8 mouse cellular contexts compared by ENCODE assay signal in genomic region chr7:30279536-30279935, GRCm38 (mm10). TPM values are rescaled to one million over a fixed set of nuclear protein-coding genes. Genes with fewer than 3 reads are reported as not detected.
A peak's percentile ranks its signal among the peaks of the same experiment; 100 is the strongest.
DNase-seq lines count a peak whose midpoint lies in the region; ATAC-seq and TF ChIP-seq lines count a peak whose summit lies in the region.

No protein-coding gene starts in this region.

- no peak for TF ChIP-seq RAD21 in MEL (IDR thresholded peaks at IDR 0.05; ENCODE audit: low read depth, low read length)

- H3K4me1 ChIP-seq in heart, embryonic 14.5 days (ENCODE audit: control insufficient read depth in 2 of 2, insufficient read depth in 2 of 2, low read length in 2 of 2): peaks cover 13 to 21% of the 10 kb centered on the region in 2 experiments
- peaks cover 0 to 8% of the 10 kb centered on the region in 2 experiments; a peak in 1 of 4 replicates for H3K4me1 ChIP-seq in MEL (ENCODE audit: control insufficient read depth in 1 of 2, insufficient read depth in 2 of 2, low read length in 2 of 2)
- 0 out of 2 replicates have a peak, but pooled peaks cover 4% of the 10 kb centered on the region for H3K4me1 ChIP-seq in forebrain, postnatal 0 days (ENCODE audit: insufficient read depth)

- H3K9ac ChIP-seq in heart, embryonic 14.5 days (ENCODE audit: low read length): peak overlapping the region; percentile 76
- H3K9ac ChIP-seq in MEL (ENCODE audit: control insufficient read depth, low read depth, low read length, poor library complexity, severe bottlenecking): peak overlapping the region; percentile 82
- peak overlapping the region; percentile 41 for H3K9ac ChIP-seq in forebrain, postnatal 0 days

- H3K4me3 ChIP-seq in heart, embryonic 14.5 days (ENCODE audit: control insufficient read depth in 1 of 2, insufficient read depth in 1 of 2, low read depth in 1 of 2, low read length in 2 of 2): peak overlapping the region; percentile 88 to 94
- peak overlapping the region; percentile 71 to 82 for H3K4me3 ChIP-seq in MEL (ENCODE audit: control insufficient read depth in 1 of 2, insufficient read depth in 1 of 2, low read depth in 2 of 2, low read length in 2 of 2)
- H3K4me3 ChIP-seq in forebrain, postnatal 0 days (ENCODE audit: low read depth, low read length): peak overlapping the region; percentile 69

- H3K27ac ChIP-seq in heart, embryonic 14.5 days (replicated peaks in 1 of 2; ENCODE audit: control insufficient read depth in 1 of 2, insufficient read depth in 1 of 2, low read depth in 2 of 2, low read length in 2 of 2): peak overlapping the region in 1 of 2 experiments; percentile 99; a peak in 3 of 4 replicates
- peak overlapping the region; percentile 84; the same call in 1 of the 2 replicates for H3K27ac ChIP-seq in MEL (ENCODE audit: control insufficient read depth, low read depth, low read length)
- H3K27ac ChIP-seq in forebrain, postnatal 0 days (ENCODE audit: low read depth, low read length): no peak overlapping the region; the same call in 1 of the 2 replicates

- H3K9me3 ChIP-seq in heart, embryonic 14.5 days (ENCODE audit: control insufficient read depth, low read length): no peaks in the 10 kb centered on the region
- no peaks in the 10 kb centered on the region for H3K9me3 ChIP-seq in MEL (replicated peaks; ENCODE audit: insufficient read depth, low read length)
- no peaks in the 10 kb centered on the region for H3K9me3 ChIP-seq in forebrain, postnatal 0 days (ENCODE audit: low read length)

- DNase-seq in heart, postnatal 36 days: no peak
- no peak for DNase-seq in MEL (ENCODE audit: low read depth, low spot score)
- DNase-seq in forebrain, postnatal 0 days: no peak
- no peak for DNase-seq in cerebellum, postnatal 10 days
- no peak for DNase-seq in layer of hippocampus, adult 8-10 months (ENCODE audit: low spot score in 2 of 2)
- DNase-seq in left cerebral cortex, postnatal 25 days (ENCODE audit: low spot score in 2 of 2): no peak

- H3K36me3 ChIP-seq in heart, embryonic 14.5 days (ENCODE audit: control insufficient read depth, insufficient read depth, low read length): 0 out of 2 replicates have a peak, but pooled peaks cover 4% of the 10 kb centered on the region
- H3K36me3 ChIP-seq in MEL (ENCODE audit: control insufficient read depth in 1 of 2, insufficient read depth in 2 of 2, low read length in 2 of 2): peaks cover 0 to 11% of the 10 kb centered on the region in 2 experiments; a peak in 2 of 4 replicates
- no peaks in the 10 kb centered on the region for H3K36me3 ChIP-seq in forebrain, postnatal 0 days (ENCODE audit: insufficient read depth)

- 0% methylated on average over 6 of the region's 6 CpGs for WGBS in heart, embryonic 14.5 days
- WGBS in forebrain, postnatal 0 days: under 1% methylated on average over 6 of the region's 6 CpGs

- TF ChIP-seq CTCF in MEL (IDR thresholded peaks at IDR 0.05 in 2 of 3, conservative IDR thresholded peaks at IDR 0.05 in 1 of 3; ENCODE audit: control insufficient read depth in 1 of 3, insufficient read depth in 1 of 3, low read depth in 2 of 3, low read length in 3 of 3, poor library complexity in 1 of 3, severe bottlenecking in 1 of 3): no peak
- TF ChIP-seq CTCF in forebrain, postnatal 0 days (IDR thresholded peaks at IDR 0.05; ENCODE audit: low read depth): no peak

- intact Hi-C loops in heart, postnatal 36 days (cut with DNase I): no loop called here
- intact Hi-C loops in left cerebral cortex, postnatal 25 days (cut with DNase I): no loop called here

- H3K4me2 ChIP-seq in heart, embryonic 14.5 days (ENCODE audit: low read length): peak overlapping the region; percentile 91
- peak overlapping the region; percentile 86 for H3K4me2 ChIP-seq in forebrain, postnatal 0 days (ENCODE audit: low read depth)

- TF ChIP-seq POLR2A in MEL (IDR thresholded peaks at IDR 0.05; ENCODE audit: control insufficient read depth in 1 of 2, insufficient read depth in 1 of 2, low read depth in 1 of 2, low read length in 2 of 2, poor library complexity in 1 of 2): no peak

- peaks cover 10% of the 10 kb centered on the region for H3K79me2 ChIP-seq in MEL (ENCODE audit: control insufficient read depth, insufficient read depth, low read length, poor library complexity)

- TF ChIP-seq EP300 in MEL (IDR thresholded peaks at IDR 0.05; ENCODE audit: low read depth in 1 of 2, low read length in 2 of 2): no peak

- H3K27me3 ChIP-seq in heart, embryonic 14.5 days (ENCODE audit: control insufficient read depth, insufficient read depth, low read length): no peaks in the 10 kb centered on the region
- no peaks in the 10 kb centered on the region for H3K27me3 ChIP-seq in MEL (ENCODE audit: control insufficient read depth in 1 of 2, insufficient read depth in 2 of 2, low read length in 2 of 2)
- H3K27me3 ChIP-seq in forebrain, postnatal 0 days (ENCODE audit: insufficient read depth, low read length): no peaks in the 10 kb centered on the region

- no peak for ATAC-seq in heart, embryonic 14.5 days (ENCODE audit: insufficient number of reproducible peaks, insufficient read depth, low FRiP score, low read depth)
- ATAC-seq in forebrain, postnatal 0 days: no peak
- ATAC-seq in megakaryocyte progenitor cell, adult 5-6 weeks (replicated peaks; ENCODE audit: poor library complexity): 0 out of 2 replicates have a peak, but pooled peaks have one; percentile 38

RNA-seq across cellular contexts. Expression of gene Thap8, which starts 0.4 kb away (rescaled TPM):
- polyA plus RNA-seq in heart, embryonic 14.5 days (2014; fragmentation: Nextera tagmentation; extraction: Ambion mirVana): 0.35 and 0.72 TPM in 2 replicates
- under 1 TPM; 0.22 to 0.35 TPM for total RNA-seq in heart, postnatal 36 days (2021)
- total RNA-seq in MEL (2012; rRNA removed): 0.42 and 0.73 TPM in 2 replicates
- under 1 TPM in 1 of 2 experiments, not detected in 1; 0.46 TPM for polyA plus RNA-seq in MEL (2012; ENCODE audit: insufficient read depth in 1 of 2, insufficient read length in 2 of 2, low read depth in 1 of 2, low replicate concordance in 2 of 2, missing spikeins in 1 of 2)
- total RNA-seq in forebrain, postnatal 0 days (2014; rRNA removed): 0.52 TPM in 1 of 2 replicates, not detected in the other
- 0.45 TPM in 2 replicates for polyA plus RNA-seq in forebrain, postnatal 0 days (2015; fragmentation: Nextera tagmentation; extraction: Ambion mirVana)
- 0.39 TPM in 1 of 2 replicates, not detected in the other for total RNA-seq in megakaryocyte progenitor cell, adult 5-6 weeks (2015)
- 0.33 and 0.34 TPM in 2 replicates for total RNA-seq in megakaryocyte progenitor cell, adult 5-6 weeks (2017)
- total RNA-seq in layer of hippocampus, adult 8-10 months (2022): under 1 TPM in 2 of 4 experiments, not detected in 2; 0.41 to 0.77 TPM
- total RNA-seq in left cerebral cortex, postnatal 25 days (2021): under 1 TPM in 1 of 2 experiments, not detected in 1; 0.34 TPM

RNA-seq across cellular contexts. Expression of gene Wdr62, which starts 0.7 kb away (rescaled TPM):
- 8.7 and 9.4 TPM in 2 replicates for polyA plus RNA-seq in heart, embryonic 14.5 days (2014; fragmentation: Nextera tagmentation; extraction: Ambion mirVana)
- total RNA-seq in heart, postnatal 36 days (2021): 1 to 10 TPM; 1.5 to 1.9 TPM
- total RNA-seq in MEL (2012; rRNA removed): 4.9 and 6.5 TPM in 2 replicates
- 10 to 100 TPM; 30.5 to 44.8 TPM for polyA plus RNA-seq in MEL (2012; ENCODE audit: insufficient read depth in 1 of 2, insufficient read length in 2 of 2, low read depth in 1 of 2, low replicate concordance in 2 of 2, missing spikeins in 1 of 2)
- 2.0 and 3.2 TPM in 2 replicates for total RNA-seq in forebrain, postnatal 0 days (2014; rRNA removed)
- polyA plus RNA-seq in forebrain, postnatal 0 days (2015; fragmentation: Nextera tagmentation; extraction: Ambion mirVana): 2.7 and 2.9 TPM in 2 replicates
- 14.7 and 22.8 TPM in 2 replicates for total RNA-seq in megakaryocyte progenitor cell, adult 5-6 weeks (2015)
- 7.8 and 11.5 TPM in 2 replicates for total RNA-seq in megakaryocyte progenitor cell, adult 5-6 weeks (2017)
- 1 to 10 TPM; 1.1 to 3.4 (median 2.4) TPM for total RNA-seq in layer of hippocampus, adult 8-10 months (2022)
- total RNA-seq in left cerebral cortex, postnatal 25 days (2021): 1 to 10 TPM in 1 of 2 experiments, under 1 TPM in 1; 0.73 to 1.5 TPM

RNA-seq across cellular contexts. Expression of gene Clip3, which starts 12.0 kb away (rescaled TPM):
- polyA plus RNA-seq in heart, embryonic 14.5 days (2014; fragmentation: Nextera tagmentation; extraction: Ambion mirVana): 10.1 and 12.8 TPM in 2 replicates
- total RNA-seq in heart, postnatal 36 days (2021): 10 to 100 TPM in 1 of 2 experiments, 1 to 10 TPM in 1; 6.0 to 11.4 TPM
- not detected in 2 replicates for total RNA-seq in MEL (2012; rRNA removed)
- polyA plus RNA-seq in MEL (2012; ENCODE audit: insufficient read depth in 1 of 2, insufficient read length in 2 of 2, low read depth in 1 of 2, low replicate concordance in 2 of 2, missing spikeins in 1 of 2): under 1 TPM in 1 of 2 experiments, not detected in 1; 0.19 TPM
- total RNA-seq in forebrain, postnatal 0 days (2014; rRNA removed): 105 and 108 TPM in 2 replicates
- polyA plus RNA-seq in forebrain, postnatal 0 days (2015; fragmentation: Nextera tagmentation; extraction: Ambion mirVana): 178 and 186 TPM in 2 replicates
- total RNA-seq in megakaryocyte progenitor cell, adult 5-6 weeks (2015): not detected in 2 replicates
- not detected in 2 replicates for total RNA-seq in megakaryocyte progenitor cell, adult 5-6 weeks (2017)
- total RNA-seq in layer of hippocampus, adult 8-10 months (2022): 100 to 1,000 TPM; 351 to 448 (median 412) TPM
- total RNA-seq in left cerebral cortex, postnatal 25 days (2021): 100 to 1,000 TPM; 467 to 489 TPM

RNA-seq across cellular contexts. Expression of gene Alkbh6, which starts 29.0 kb away (rescaled TPM):
- 68.9 and 70.6 TPM in 2 replicates for polyA plus RNA-seq in heart, embryonic 14.5 days (2014; fragmentation: Nextera tagmentation; extraction: Ambion mirVana)
- 10 to 100 TPM; 22.0 to 23.0 TPM for total RNA-seq in heart, postnatal 36 days (2021)
- total RNA-seq in MEL (2012; rRNA removed): 15.0 and 16.2 TPM in 2 replicates
- polyA plus RNA-seq in MEL (2012; ENCODE audit: insufficient read depth in 1 of 2, insufficient read length in 2 of 2, low read depth in 1 of 2, low replicate concordance in 2 of 2, missing spikeins in 1 of 2): 10 to 100 TPM in 1 of 2 experiments, not detected in 1; 24.6 TPM
- 70.5 and 74.1 TPM in 2 replicates for total RNA-seq in forebrain, postnatal 0 days (2014; rRNA removed)
- polyA plus RNA-seq in forebrain, postnatal 0 days (2015; fragmentation: Nextera tagmentation; extraction: Ambion mirVana): 117 and 127 TPM in 2 replicates
- total RNA-seq in megakaryocyte progenitor cell, adult 5-6 weeks (2015): 17.8 and 21.9 TPM in 2 replicates
- total RNA-seq in megakaryocyte progenitor cell, adult 5-6 weeks (2017): 34.2 and 41.8 TPM in 2 replicates
- 10 to 100 TPM; 52.8 to 69.5 (median 65.3) TPM for total RNA-seq in layer of hippocampus, adult 8-10 months (2022)
- 10 to 100 TPM; 63.6 to 64.4 TPM for total RNA-seq in left cerebral cortex, postnatal 25 days (2021)

RNA-seq across cellular contexts. Expression of gene Syne4, which starts 35.1 kb away (rescaled TPM):
- 8.1 and 13.0 TPM in 2 replicates for polyA plus RNA-seq in heart, embryonic 14.5 days (2014; fragmentation: Nextera tagmentation; extraction: Ambion mirVana)
- 1 to 10 TPM in 1 of 2 experiments, under 1 TPM in 1; 0.81 to 1.3 TPM for total RNA-seq in heart, postnatal 36 days (2021)
- 0.31 and 0.42 TPM in 2 replicates for total RNA-seq in MEL (2012; rRNA removed)
- polyA plus RNA-seq in MEL (2012; ENCODE audit: insufficient read depth in 1 of 2, insufficient read length in 2 of 2, low read depth in 1 of 2, low replicate concordance in 2 of 2, missing spikeins in 1 of 2): under 1 TPM in 1 of 2 experiments, not detected in 1; 0.82 TPM
- total RNA-seq in forebrain, postnatal 0 days (2014; rRNA removed): 5.2 and 6.5 TPM in 2 replicates
- polyA plus RNA-seq in forebrain, postnatal 0 days (2015; fragmentation: Nextera tagmentation; extraction: Ambion mirVana): 1.8 and 4.5 TPM in 2 replicates
- 0.24 and 0.25 TPM in 2 replicates for total RNA-seq in megakaryocyte progenitor cell, adult 5-6 weeks (2015)
- total RNA-seq in megakaryocyte progenitor cell, adult 5-6 weeks (2017): 2.0 TPM in 1 of 2 replicates, not detected in the other
- 10 to 100 TPM in 3 of 4 experiments, 1 to 10 TPM in 1; 9.6 to 21.2 (median 15.0) TPM for total RNA-seq in layer of hippocampus, adult 8-10 months (2022)
- total RNA-seq in left cerebral cortex, postnatal 25 days (2021): 1 to 10 TPM; 8.4 to 8.7 TPM
